Mouse (Mus musculus) stomach, embryonic 16.5 days (tissue): ENCODE measurements around the gene Phactr3. TPM values are rescaled to one million over a fixed set of nuclear protein-coding genes. Genes with fewer than 3 reads are reported as not detected.

Source experiments
- ATAC-seq: fragments of 200-750 bp; cut with Nextera tagmentation; 2 replicates; pipeline ENCODE4 v1.8.0; 2017; ENCODE audit warnings: moderate number of reproducible peaks, moderate TSS enrichment; ENCODE audit not compliant: insufficient read depth, low FRiP score
- H3K27ac ChIP-seq: fragments of 300-500 bp; sonication (generic); 2 replicates; pipeline ENCODE4 v1.5.1; 2014; ENCODE audit warnings: low read length
- H3K27me3 ChIP-seq: fragments of 300-500 bp; sonication (generic); 2 replicates; pipeline ENCODE4 v1.6.1; 2014; ENCODE audit warnings: low read length, control low read depth, mixed read lengths; ENCODE audit not compliant: control insufficient read depth, insufficient read depth
- H3K36me3 ChIP-seq: fragments of 300-500 bp; sonication (generic); 2 replicates; pipeline ENCODE4 v1.6.1; 2014; ENCODE audit warnings: low read length; ENCODE audit not compliant: control insufficient read depth, insufficient read depth
- H3K4me1 ChIP-seq: fragments of 300-500 bp; sonication (generic); 2 replicates; pipeline ENCODE4 v1.6.1; 2014; ENCODE audit warnings: low read length, control low read depth, mixed read lengths; ENCODE audit not compliant: control insufficient read depth, insufficient read depth
- H3K4me2 ChIP-seq: fragments of 300-500 bp; sonication (generic); 2 replicates; pipeline ENCODE4 v1.6.1; 2014; ENCODE audit warnings: low read depth, low read length, mixed read lengths
- H3K4me3 ChIP-seq: fragments of 300-500 bp; sonication (generic); replicated peaks from 2 replicates; pipeline ENCODE4 v1.5.1; 2014; ENCODE audit warnings: mild to moderate bottlenecking, low read length
- H3K9ac ChIP-seq: fragments of 300-500 bp; sonication (generic); 2 replicates; pipeline ENCODE4 v1.6.1; 2014; ENCODE audit warnings: low read length
- H3K9me3 ChIP-seq: fragments of 300-500 bp; sonication (generic); replicated peaks from 2 replicates; pipeline ENCODE4 v1.6.1; 2016; ENCODE audit warnings: low read length, control low read depth; ENCODE audit not compliant: control insufficient read depth
- WGBS: fragments of 180-500 bp; shearing (Covaris S2); extraction: QIAGEN DNeasy Blood & Tissue Kit; methylation state at CpG from one replicate; pipeline ENCODE4 v1.1.7; 2014; 5-methylcytosine and 5-hydroxymethylcytosine counted together
- polyA plus RNA-seq: library from polyadenylated mRNA; unstranded; fragments of >200 nt; fragmentation: Nextera tagmentation; extraction: Ambion mirVana; gene quantifications from 2 replicates; pipeline ENCODE4 v1.2.1, GENCODE M21; 2015

The Phactr3 gene
- polyA plus RNA-seq, 1 experiment from 2014 or later, result 3.2 TPM

GRCm38 (mm10) chr2:178196038-178196437, 77.3 kb downstream of the Phactr3 start:
- Histone ChIP-seq H3K36me3 (no peaks in the 10 kb centered on the region), H3K27ac (no peak overlapping the region), H3K9ac (no peak overlapping the region), H3K4me1 (no peaks in the 10 kb centered on the region), H3K27me3 (no peaks in the 10 kb centered on the region), H3K9me3 (no peaks in the 10 kb centered on the region), H3K4me3 (no peak overlapping the region), H3K4me2 (no peak overlapping the region)
- 85% methylated on average over 6 of the region's 6 CpGs for WGBS
- ATAC-seq, result no peak

- no peak overlapping the region for H3K27ac ChIP-seq
- no peaks in the 10 kb centered on the region for H3K4me1 ChIP-seq
- no peak for ATAC-seq
- no peaks in the 10 kb centered on the region for H3K9me3 ChIP-seq
- H3K36me3 ChIP-seq, result no peaks in the 10 kb centered on the region
- H3K27me3 ChIP-seq, result no peaks in the 10 kb centered on the region
- no peak overlapping the region; the same call in 1 of the 2 replicates for H3K9ac ChIP-seq
- 80% methylated on average over 1 of the region's 1 CpGs for WGBS
- H3K4me3 ChIP-seq, result no peak overlapping the region
- no peak overlapping the region for H3K4me2 ChIP-seq
Observed at GRCm38 (mm10) chr2:178197542-178197941, 78.8 kb downstream of the Phactr3 start.

GRCm38 (mm10) chr2:178204455-178204854, 85.7 kb downstream of the Phactr3 start:
- Histone ChIP-seq H3K4me1 (no peaks in the 10 kb centered on the region), H3K4me3 (no peak overlapping the region), H3K9me3 (no peaks in the 10 kb centered on the region), H3K36me3 (no peaks in the 10 kb centered on the region), H3K9ac (no peak overlapping the region), H3K27me3 (no peaks in the 10 kb centered on the region), H3K4me2 (no peak overlapping the region), H3K27ac (no peak overlapping the region)
- ATAC-seq, result no peak
- WGBS, result 77% methylated on average over 10 of the region's 10 CpGs

DNA sequence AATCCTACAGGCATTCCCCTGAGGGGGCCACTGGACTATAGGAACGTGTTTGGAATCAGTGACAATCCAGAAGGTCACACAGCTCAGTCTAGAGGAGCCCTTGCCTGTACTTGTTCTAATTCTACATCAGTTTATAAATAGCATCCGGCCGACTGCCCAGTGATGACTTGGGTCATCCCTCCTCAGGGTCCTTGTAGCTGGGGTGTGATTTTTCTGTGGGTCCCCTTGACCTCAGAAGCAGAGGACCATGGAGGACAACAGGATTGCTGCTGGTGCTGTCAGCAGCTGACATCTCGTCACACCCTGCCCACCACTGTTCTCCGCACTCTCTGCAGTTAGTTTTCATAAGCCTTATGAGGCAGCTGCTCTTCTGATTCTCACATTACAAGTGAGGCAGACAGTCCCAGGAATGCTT, 89.4 kb downstream of the Phactr3 start:
- H3K9me3 ChIP-seq, result no peaks in the 10 kb centered on the region
- no peak overlapping the region for H3K4me2 ChIP-seq
- H3K27me3 ChIP-seq, result no peaks in the 10 kb centered on the region
- WGBS, result 69% methylated on average over 5 of the region's 5 CpGs
- H3K27ac ChIP-seq, result no peak overlapping the region
- ATAC-seq, result no peak
- H3K36me3 ChIP-seq, result no peaks in the 10 kb centered on the region
- H3K4me1 ChIP-seq, result no peaks in the 10 kb centered on the region
- no peak overlapping the region for H3K4me3 ChIP-seq
- no peak overlapping the region for H3K9ac ChIP-seq

- Histone ChIP-seq H3K36me3 (no peaks in the 10 kb centered on the region), H3K27ac (no peak overlapping the region), H3K4me2 (no peak overlapping the region), H3K4me3 (no peak overlapping the region), H3K27me3 (no peaks in the 10 kb centered on the region), H3K9me3 (no peaks in the 10 kb centered on the region), H3K9ac (no peak overlapping the region), H3K4me1 (no peaks in the 10 kb centered on the region)
- ATAC-seq, result no peak
- WGBS, result 82% methylated on average over 2 of the region's 2 CpGs
Observed at GRCm38 (mm10) chr2:178213826-178214225, 95.1 kb downstream of the Phactr3 start.

DNA sequence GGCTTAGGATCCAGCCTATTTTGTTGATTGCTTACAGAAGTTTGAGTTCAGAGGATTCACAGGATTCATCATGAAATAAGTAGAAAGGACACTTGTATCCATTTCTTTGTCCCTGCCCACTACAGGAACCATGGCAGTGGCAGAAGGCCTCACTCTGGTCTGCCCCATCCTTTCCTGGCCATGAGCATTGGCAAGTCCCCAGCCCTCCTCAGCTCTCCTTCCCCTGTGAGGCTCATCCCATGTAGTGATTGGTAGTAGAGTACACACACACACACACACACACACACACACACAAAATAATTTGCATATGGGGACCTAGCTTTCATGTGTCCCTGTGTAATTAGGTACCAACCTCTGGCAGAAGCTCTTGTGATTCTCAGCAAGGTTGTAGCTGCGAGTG, 95.8 kb downstream of the Phactr3 start:
- no peak overlapping the region for H3K4me2 ChIP-seq
- 93% methylated on average over 1 of the region's 1 CpGs for WGBS
- ATAC-seq, result no peak
- H3K4me3 ChIP-seq, result no peak overlapping the region
- H3K36me3 ChIP-seq, result no peaks in the 10 kb centered on the region
- no peaks in the 10 kb centered on the region for H3K4me1 ChIP-seq
- no peak overlapping the region for H3K9ac ChIP-seq
- H3K9me3 ChIP-seq, result no peaks in the 10 kb centered on the region
- H3K27ac ChIP-seq, result no peak overlapping the region
- no peaks in the 10 kb centered on the region for H3K27me3 ChIP-seq

GRCm38 (mm10) chr2:178218461-178218860, 99.7 kb downstream of the Phactr3 start:
- WGBS, result 62% methylated on average over 4 of the region's 4 CpGs

DNA sequence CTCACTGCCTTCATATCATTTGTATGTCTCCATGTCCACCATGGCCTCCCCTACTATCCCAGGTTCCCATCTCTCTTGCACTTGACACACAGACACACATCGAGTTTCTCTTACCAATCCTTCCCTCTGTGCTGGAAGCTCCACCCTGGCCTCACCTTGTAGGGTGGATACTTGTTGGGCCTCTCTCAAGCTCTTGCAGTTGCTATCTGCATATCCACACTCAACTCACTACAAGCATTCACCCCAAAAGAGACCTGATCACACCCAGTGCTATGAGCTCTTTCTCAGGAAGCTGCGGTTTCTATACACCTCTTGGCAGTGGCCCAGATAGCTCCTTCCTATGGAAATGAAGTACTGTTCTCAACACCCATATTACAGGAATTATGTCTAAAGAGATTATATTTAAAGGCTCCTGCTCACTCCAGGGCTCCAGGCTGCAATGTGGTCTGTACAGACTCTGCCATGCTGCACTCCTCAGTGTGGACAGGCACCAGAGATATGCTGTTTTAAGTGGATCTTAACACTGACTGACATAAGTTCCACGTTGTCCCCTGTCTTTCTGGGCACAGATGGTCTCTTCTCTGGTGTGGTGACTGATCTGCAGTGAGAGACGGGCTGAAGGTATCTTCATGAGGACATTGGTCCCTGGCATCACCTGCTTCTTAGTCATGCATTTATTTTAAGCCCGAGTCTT, 100.8 kb downstream of the Phactr3 start:
- 69% methylated on average over 5 of the region's 5 CpGs for WGBS
- no peaks in the 10 kb centered on the region for H3K9me3 ChIP-seq
- H3K4me2 ChIP-seq, result no peak overlapping the region
- no peak overlapping the region for H3K9ac ChIP-seq
- H3K4me1 ChIP-seq, result no peaks in the 10 kb centered on the region
- H3K27me3 ChIP-seq, result no peaks in the 10 kb centered on the region
- no peaks in the 10 kb centered on the region for H3K36me3 ChIP-seq
- no peak overlapping the region for H3K4me3 ChIP-seq
- no peak overlapping the region for H3K27ac ChIP-seq
- no peak for ATAC-seq

More at GRCm38 (mm10) chr2:178218461-178218860, 99.7 kb downstream of the Phactr3 start:
- no peak overlapping the region for H3K27ac ChIP-seq
- H3K36me3 ChIP-seq, result no peaks in the 10 kb centered on the region
- no peak overlapping the region for H3K4me2 ChIP-seq
- no peak overlapping the region for H3K4me3 ChIP-seq
- no peaks in the 10 kb centered on the region for H3K9me3 ChIP-seq
- ATAC-seq, result no peak
- H3K27me3 ChIP-seq, result no peaks in the 10 kb centered on the region
- H3K4me1 ChIP-seq, result no peaks in the 10 kb centered on the region
- no peak overlapping the region for H3K9ac ChIP-seq

- no peaks in the 10 kb centered on the region for H3K9me3 ChIP-seq
- H3K4me1 ChIP-seq, result no peaks in the 10 kb centered on the region
- no peaks in the 10 kb centered on the region for H3K36me3 ChIP-seq
- no peak for ATAC-seq
- H3K27me3 ChIP-seq, result no peaks in the 10 kb centered on the region
- no peak overlapping the region for H3K27ac ChIP-seq
- no peak overlapping the region for H3K9ac ChIP-seq
- no peak overlapping the region for H3K4me3 ChIP-seq
- WGBS, result 77% methylated on average over 3 of the region's 3 CpGs
- no peak overlapping the region for H3K4me2 ChIP-seq
Observed at GRCm38 (mm10) chr2:178220148-178220717, 101.5 kb downstream of the Phactr3 start.
